Mouse (Mus musculus) left cerebral cortex, adult 2 months (tissue): ENCODE measurements around the gene Pir. TPM values are rescaled to one million over a fixed set of nuclear protein-coding genes. Genes with fewer than 3 reads are reported as not detected.

ENCODE experiments used
- DNase-seq, 2 experiments: peaks; one replicate each; pipeline ENCODE4 v3.0.0; 2021 to 2022; ENCODE audit warnings: low spot score in 2 of 2, mixed read lengths in 1 of 2; ENCODE audit errors: extremely low spot score in 1 of 2
- H3K27ac ChIP-seq: fragments of 200-600 bp; 2 replicates; pipeline ENCODE4 v1.8.1; 2022
- H3K4me3 ChIP-seq: fragments of 200-600 bp; 2 replicates; pipeline ENCODE4 v1.8.1; 2022
- CTCF ChIP-seq: fragments of 200-600 bp; IDR thresholded peaks from 2 replicates; pipeline ENCODE4 v1.8.1; 2022; ENCODE audit warnings: antibody characterized with exemption, mild to moderate bottlenecking, moderate library complexity
- intact Hi-C: fragments of 180-260 bp; cut with DNase I; formaldehyde crosslinking; loops from one replicate; pipeline ENCODE4 v1.15.1; 2025
- total RNA-seq, 2 experiments: library from RNA; stranded (reverse); gene quantifications; 2 replicates each; pipeline ENCODE4 v1.2.3; 2021

Pir gene
- total RNA-seq, 2 experiments from 2014 or later: 6.1 to 7.4 TPM

DNA sequence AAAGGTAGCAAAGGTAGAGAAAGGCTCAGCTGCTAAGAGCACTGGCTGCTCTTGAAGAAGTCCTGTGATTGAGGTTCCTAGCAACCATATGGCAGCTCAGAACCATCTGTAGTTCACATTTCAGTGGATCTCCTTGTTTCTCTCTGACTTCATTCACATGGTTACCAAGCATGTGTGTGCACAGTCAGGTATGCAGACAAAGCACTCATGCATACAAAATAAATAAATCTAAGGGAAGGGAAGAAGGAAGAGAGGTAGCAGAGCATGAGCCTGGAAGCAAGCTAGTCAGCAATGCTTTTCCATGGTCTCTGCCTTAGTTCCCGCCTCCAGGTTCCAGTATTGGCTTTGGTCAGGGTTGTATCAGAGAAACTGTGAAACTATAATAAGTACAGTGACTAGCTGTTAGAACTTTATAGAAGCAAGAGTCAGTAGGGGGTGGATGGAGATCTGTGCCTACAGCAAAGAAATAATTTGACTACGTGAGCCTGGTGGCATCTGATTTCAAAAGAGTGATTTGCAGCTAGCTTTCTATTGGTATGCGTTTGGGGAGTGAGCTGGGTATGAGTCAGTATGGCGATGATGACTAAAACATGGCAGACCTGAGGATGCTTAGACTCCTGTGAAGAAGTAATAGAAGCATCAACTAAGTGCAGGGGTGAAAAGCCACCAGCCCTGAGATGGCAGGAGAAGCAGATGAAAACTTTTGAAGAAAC, 96.1 kb downstream of the Pir start:
- no peak overlapping the region for H3K27ac ChIP-seq
- TF ChIP-seq CTCF: no peak
- intact Hi-C loops: no loop called here
- H3K4me3 ChIP-seq: no peak overlapping the region
- no peak for DNase-seq

DNA sequence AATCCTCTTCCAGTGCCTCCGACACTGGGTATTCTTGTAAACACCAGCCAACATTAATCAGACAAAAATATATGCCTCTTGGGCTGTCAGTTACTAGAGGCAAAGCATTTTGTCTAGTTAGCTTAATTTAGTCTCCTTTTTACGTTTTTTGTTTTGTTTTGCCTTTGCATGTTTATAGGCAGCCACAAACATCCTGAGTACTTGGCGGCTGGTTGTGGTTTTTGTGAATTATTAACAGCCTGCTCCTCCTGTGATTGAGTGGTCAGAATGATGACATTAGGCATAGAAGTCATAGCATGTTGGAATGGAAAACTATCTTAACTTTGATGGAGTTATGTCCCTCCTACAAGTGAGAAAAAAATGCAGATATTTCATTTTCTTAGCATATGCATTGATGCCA, 101.4 kb downstream of the Pir start:
- no peak for TF ChIP-seq CTCF
- no peak overlapping the region for H3K4me3 ChIP-seq
- no peak overlapping the region for H3K27ac ChIP-seq
- intact Hi-C loops: no loop called here
- no peak for DNase-seq

DNA sequence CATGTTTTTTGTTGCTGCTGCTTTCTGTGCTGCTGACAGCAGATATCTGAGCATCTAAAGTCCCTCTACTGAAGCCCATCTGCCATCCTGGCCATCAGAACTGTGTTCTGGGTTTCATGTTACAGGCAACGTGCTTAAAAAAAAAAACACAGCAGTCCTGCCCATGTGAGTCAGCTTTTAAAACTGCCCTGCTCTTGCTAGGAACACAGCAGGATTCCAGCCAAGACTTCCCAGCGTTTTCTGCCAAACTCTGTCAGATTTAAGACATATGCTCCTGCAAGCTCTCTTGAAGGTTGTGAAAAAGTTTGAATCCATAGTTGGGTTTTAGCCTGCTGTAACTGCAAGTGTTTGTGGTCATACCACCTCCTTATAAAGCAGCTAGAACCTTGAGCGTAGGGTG, 103.9 kb downstream of the Pir start, which contains the start of gene Vegfd:
Gene Vegfd, plus strand, starts transcription at position 298 of the 400 bp plus-strand sequence.
- peak; percentile 7 to 11 for DNase-seq
- Histone ChIP-seq H3K4me3 (no peak within 1 kb of the TSS), H3K27ac (no peak within 1 kb of the TSS)
- intact Hi-C loops: no loop called here
- no peak for TF ChIP-seq CTCF

DNA sequence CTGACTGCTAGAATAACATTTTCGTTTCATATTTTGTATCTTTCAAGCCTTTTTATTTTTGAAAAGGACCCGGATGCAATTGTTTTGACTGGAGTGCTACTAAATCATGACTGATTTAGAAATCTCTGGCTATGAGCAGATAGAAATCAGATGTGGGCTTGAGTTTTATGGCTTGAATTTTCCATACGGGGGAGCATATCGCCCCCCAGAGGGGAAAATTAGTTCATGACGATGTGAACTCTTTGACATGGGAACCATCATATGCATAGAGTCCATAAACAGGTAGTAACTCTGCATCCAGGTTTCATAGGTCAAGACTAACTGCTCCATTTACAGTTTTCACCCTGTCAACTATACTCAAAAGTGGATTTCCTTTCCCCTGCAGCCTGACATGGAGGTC, 105.4 kb downstream of the Pir start:
- TF ChIP-seq CTCF: no peak
- intact Hi-C loops: no loop called here
- Histone ChIP-seq H3K27ac (no peak overlapping the region), H3K4me3 (no peak overlapping the region)
- no peak for DNase-seq

DNA sequence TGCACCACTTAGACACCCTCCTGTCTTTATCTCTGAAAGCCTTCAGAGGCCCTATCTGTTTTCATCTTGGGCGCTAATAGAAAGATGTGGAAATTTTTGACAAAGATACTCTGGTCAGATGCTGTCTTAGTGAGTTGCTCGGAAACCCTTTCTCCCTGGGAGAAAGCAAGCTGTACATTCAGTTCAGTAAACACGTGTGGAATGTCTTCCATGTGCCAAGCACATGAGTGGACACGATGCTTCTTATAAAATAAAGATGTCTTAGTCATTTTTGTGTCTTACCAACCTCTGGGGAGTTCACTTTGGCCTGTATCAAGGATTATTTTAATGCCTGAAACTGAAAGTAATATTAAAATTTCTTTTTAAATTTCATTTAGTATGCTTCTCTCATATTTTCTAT, 110.5 kb downstream of the Pir start:
- TF ChIP-seq CTCF: no peak
- Histone ChIP-seq H3K4me3 (no peak overlapping the region), H3K27ac (no peak overlapping the region)
- intact Hi-C loops: no loop called here
- no peak for DNase-seq

DNA sequence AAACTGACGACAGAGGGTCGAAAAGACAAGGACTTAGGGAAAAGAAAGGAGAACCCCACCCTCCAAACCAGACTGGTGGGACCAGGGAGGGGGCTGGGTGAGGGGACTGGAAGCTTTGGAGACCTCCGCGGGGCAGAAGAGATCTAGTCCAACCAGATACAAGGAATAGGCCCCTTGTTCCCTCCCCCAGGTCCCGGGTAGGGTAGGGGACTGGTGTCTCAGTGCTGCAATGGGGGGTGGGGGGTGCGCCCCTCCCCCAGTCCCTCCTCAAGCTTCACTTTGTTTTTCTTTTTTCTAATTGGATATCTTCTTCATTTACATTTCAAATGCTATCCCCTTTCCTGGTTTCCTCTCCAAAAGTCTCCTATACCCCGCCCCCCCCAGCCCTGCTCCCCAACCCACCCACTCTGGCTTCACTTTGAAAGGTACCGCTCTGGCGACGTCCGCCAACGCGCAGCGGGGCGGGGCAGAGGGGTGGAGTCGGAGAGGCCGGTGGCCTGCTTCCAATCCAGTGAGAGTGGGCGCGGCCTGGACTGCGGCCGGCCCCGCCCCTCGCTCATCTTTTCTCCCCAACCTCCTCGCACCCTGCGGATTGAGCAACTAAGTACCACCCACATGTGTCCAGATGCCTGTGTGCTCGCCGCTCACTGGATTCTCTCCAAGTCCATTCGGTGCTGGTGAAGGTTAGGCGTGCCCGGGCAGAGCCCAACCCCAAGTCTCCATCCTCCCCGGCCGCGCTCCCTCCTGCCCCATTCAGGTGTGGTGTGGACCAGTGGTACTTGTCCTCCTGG, 112.6 kb downstream of the Pir start:
- intact Hi-C loops: no loop called here
- H3K4me3 ChIP-seq: peak overlapping the region; percentile 45
- no peak for TF ChIP-seq CTCF
- DNase-seq: peak; percentile 61 to 63
- no peak overlapping the region for H3K27ac ChIP-seq

DNA sequence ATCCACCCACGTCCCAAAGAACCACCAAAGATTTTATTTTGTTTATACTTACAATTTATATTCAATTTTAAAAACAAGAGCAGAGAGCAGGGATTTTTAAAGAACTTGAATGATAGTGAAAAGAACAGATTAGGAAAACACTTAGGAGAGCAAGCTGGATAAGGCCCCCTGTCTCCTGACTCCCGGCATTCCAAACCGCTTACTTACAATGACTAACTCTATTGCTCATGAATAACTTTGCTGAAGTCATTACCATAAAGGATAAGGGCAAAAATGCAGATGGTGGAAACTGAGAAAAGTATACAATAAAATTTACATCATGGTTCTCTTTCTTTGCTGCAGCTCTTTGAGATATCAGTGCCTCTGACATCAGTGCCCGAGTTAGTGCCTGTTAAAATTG, 124.9 kb downstream of the Pir start:
- DNase-seq: no peak
- no peak for TF ChIP-seq CTCF
- Histone ChIP-seq H3K27ac (no peak overlapping the region), H3K4me3 (no peak overlapping the region)
- intact Hi-C loops: no loop called here

DNA sequence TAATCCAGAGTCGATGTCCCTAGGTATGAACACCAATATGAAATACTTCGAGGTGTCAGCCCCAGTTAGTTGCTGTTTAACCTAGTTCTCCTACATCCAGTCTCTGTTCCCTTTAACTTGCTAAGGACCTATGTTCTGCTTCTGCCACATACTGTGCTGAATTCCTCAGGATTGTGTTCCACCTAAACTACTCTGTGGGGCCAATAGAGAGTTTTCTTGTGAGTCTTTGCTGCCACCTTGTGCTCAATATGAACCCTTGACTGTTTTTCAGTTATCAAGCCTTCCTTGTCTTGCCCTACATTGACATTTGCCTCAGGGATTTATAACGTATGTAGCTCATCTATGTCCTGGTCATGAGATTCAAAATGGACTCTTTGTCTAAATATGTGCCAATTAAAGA, 129.3 kb downstream of the Pir start:
- Histone ChIP-seq H3K27ac (no peak overlapping the region), H3K4me3 (no peak overlapping the region)
- TF ChIP-seq CTCF: peak; percentile 58

DNA sequence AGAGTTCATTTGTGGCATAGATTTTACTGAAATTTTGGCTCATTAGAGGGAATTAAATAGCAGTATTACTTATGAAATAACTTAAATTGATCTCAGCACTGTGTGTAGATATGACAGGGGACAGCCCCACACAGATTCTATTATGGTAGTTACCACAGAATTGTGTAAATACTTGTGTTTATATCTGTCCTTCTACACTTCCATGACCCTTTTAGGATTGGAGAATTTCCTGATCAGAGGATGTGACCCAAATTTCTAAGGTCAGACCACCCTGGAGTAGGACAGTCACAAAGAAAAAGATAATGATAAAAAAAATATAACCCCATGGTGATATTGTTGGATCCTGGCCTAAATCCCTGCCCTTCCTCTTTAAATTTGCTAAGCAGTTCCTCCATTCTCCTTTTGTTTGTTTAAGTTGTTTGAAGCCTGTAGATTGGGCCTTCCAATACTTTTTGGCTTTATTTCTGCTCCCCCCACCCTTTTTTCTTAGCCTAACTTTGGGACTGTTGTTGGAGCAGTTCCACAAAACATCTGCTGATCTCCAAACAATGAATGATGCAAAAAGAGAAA, 136.0 kb downstream of the Pir start:
- no peak for DNase-seq
- Histone ChIP-seq H3K27ac (no peak overlapping the region), H3K4me3 (no peak overlapping the region)
- TF ChIP-seq CTCF: no peak
- intact Hi-C loops: loop anchor here (5.0 kb wide), 1 partner anchor 303 kb away; no protein-coding TSS in a partner anchor

More for the DNA sequence above, 129.3 kb downstream of the Pir start:
- intact Hi-C loops: loop anchor here (5.0 kb wide), 1 partner anchor 49 kb away; no protein-coding TSS in a partner anchor
- no peak for DNase-seq

DNA sequence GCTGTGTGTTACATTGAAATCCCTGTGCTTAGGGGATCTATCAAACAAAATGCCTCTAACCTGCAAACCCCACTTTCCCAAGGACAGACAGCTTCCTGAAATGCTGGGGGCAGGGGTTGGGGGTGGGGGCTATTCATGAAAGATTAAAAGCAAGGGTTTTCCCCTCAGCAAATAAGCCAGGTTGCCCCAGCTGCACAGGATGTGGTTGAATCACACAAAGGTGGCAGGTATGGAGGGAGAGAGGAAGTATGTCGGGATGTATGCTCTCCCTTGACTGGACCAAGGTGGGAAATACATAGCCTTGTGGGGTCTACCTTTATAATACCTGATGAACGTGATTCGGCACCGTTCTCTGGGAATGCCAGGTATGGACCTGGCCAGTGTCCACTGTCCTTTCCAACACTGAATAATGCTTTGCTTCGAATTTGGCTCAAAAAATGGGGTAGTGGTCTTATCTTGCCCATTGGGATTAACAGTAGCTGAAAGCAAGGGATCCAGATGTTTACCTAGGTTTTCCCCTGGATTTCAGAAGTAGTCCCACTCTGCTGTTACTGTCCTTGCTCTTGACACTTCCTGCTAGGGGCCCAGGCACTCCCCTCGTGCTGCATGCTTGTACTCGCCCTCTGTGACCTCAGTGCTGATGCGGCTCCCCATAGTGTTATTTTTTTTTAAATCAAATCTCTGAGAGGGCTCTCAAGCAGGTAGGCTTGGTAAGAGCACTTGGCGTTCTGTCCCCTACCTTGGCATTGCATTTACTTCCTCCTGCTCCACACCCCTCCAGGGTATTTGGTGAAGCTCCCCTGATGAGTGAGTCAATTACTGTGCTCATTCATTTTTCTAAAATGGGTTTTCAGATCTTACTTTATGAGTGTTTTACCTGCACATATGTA, 137.2 kb downstream of the Pir start:
- Histone ChIP-seq H3K4me3 (no peak overlapping the region), H3K27ac (no peak overlapping the region)
- intact Hi-C loops: loop anchor here (5.0 kb wide), 1 partner anchor 304 kb away; no protein-coding TSS in a partner anchor
- DNase-seq: no peak
- TF ChIP-seq CTCF: no peak

DNA sequence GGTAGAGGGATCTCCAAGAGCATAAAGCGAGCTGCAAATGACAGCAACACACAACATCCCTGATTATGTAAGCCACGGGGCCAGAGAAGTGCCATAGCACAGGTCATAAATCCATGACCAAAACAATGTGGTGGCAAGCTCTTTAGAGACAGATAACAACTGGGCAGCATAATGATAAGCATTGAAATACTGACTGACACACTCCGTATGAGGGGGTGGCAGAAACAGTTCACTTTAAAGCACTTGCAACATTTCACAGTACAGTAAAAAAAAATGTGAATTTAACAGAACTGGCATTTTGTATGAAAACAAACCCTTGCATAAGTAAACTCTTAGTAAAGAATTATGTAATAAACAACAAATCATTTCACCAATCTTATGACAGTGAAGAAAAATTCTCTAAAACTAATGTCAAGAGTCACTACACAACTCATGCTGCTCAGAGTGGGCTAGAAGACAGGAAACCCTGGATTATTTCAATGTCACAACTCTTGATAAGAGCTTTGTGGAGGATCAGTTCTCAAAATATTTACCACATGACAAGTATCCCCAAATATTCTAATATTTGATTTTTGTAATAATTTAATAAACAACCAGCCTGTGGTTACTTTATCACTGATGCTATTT, 139.2 kb downstream of the Pir start:
- DNase-seq: no peak
- intact Hi-C loops: loop anchor here (5.0 kb wide), 1 partner anchor 306 kb away; no protein-coding TSS in a partner anchor

More for the DNA sequence above, 139.2 kb downstream of the Pir start:
- no peak overlapping the region for H3K4me3 ChIP-seq
- no peak for TF ChIP-seq CTCF
- no peak overlapping the region for H3K27ac ChIP-seq
